Mouse (Mus musculus): ENCODE results near the gene Bad. TPM values are rescaled to one million over a fixed set of nuclear protein-coding genes. Genes with fewer than 3 reads are reported as not detected.
A peak's percentile ranks its signal among the peaks of the same experiment; 100 is the strongest.

The Bad gene
- total and polyA plus RNA-seq, 2 experiments from 2014 or later = 46.8 to 60.7 TPM

GRCm38 (mm10) chr19:6956461-6956860 lies 14.8 kb downstream of the Bad start:
- no peak for ATAC-seq (ENCODE audit: insufficient read depth, low read depth)
- Histone ChIP-seq H3K4me3 (ENCODE audit: low read depth, low read length) (no peak overlapping the region), H3K9me3 (replicated peaks; ENCODE audit: control insufficient read depth, low read length) (no peaks in the 10 kb centered on the region), H3K9ac (replicated peaks; ENCODE audit: low read depth, low read length) (no peak overlapping the region), H3K27ac (ENCODE audit: low read depth) (no peak overlapping the region), H3K4me1 (ENCODE audit: control insufficient read depth, insufficient read depth) (peaks cover 30% of the 10 kb centered on the region), H3K27me3 (ENCODE audit: control insufficient read depth, insufficient read depth, low read length) (no peaks in the 10 kb centered on the region), H3K36me3 (replicated peaks; ENCODE audit: control insufficient read depth, insufficient read depth, low read length) (peaks cover 42% of the 10 kb centered on the region), H3K4me2 (ENCODE audit: low read depth, low read length) (no peak overlapping the region)
- no peak for TF ChIP-seq EP300 (IDR thresholded peaks at IDR 0.05; ENCODE audit: low read depth)
- TF ChIP-seq CTCF (IDR thresholded peaks at IDR 0.05; ENCODE audit: low read depth) = no peak
- DNase-seq (ENCODE audit: low spot score) = no peak
- 75% methylated on average over 10 of the region's 10 CpGs for WGBS

GRCm38 (mm10) chr19:6968491-6969271 lies 27.0 kb downstream of the Bad start:
- no peak for ATAC-seq (ENCODE audit: insufficient read depth, low read depth)

GRCm38 (mm10) chr19:6969291-6969664 lies 27.6 kb downstream of the Bad start:
- H3K36me3 ChIP-seq (replicated peaks; ENCODE audit: control insufficient read depth, insufficient read depth, low read length) = peaks cover 23% of the 10 kb centered on the region
- no peak; the same call in 1 of the 2 replicates for ATAC-seq (ENCODE audit: insufficient read depth, low read depth)
- no peaks in the 10 kb centered on the region for H3K27me3 ChIP-seq (ENCODE audit: control insufficient read depth, insufficient read depth, low read length)
- DNase-seq (ENCODE audit: low spot score) = no peak
- H3K4me1 ChIP-seq (ENCODE audit: control insufficient read depth, insufficient read depth) = peaks cover 14% of the 10 kb centered on the region; the same call in 1 of the 2 replicates
- peak overlapping the region; percentile 67 for H3K4me3 ChIP-seq (ENCODE audit: low read depth, low read length)
- H3K9ac ChIP-seq (replicated peaks; ENCODE audit: low read depth, low read length) = peak overlapping the region; percentile 56; the same call in 1 of the 2 replicates
- H3K9me3 ChIP-seq (replicated peaks; ENCODE audit: control insufficient read depth, low read length) = no peaks in the 10 kb centered on the region
- H3K27ac ChIP-seq (ENCODE audit: low read depth) = no peak overlapping the region
- H3K4me2 ChIP-seq (ENCODE audit: low read depth, low read length) = peak overlapping the region; percentile 81
- WGBS = 2% methylated on average over 13 of the region's 20 CpGs
- TF ChIP-seq CTCF (IDR thresholded peaks at IDR 0.05; ENCODE audit: low read depth) (no peak), EP300 (IDR thresholded peaks at IDR 0.05; ENCODE audit: low read depth) (no peak)

More at GRCm38 (mm10) chr19:6968491-6969271, 27.0 kb downstream of the Bad start:
- DNase-seq (ENCODE audit: low spot score) = no peak
- peak overlapping the region; percentile 56; the same call in 1 of the 2 replicates for H3K9ac ChIP-seq (replicated peaks; ENCODE audit: low read depth, low read length)
- peak overlapping the region; percentile 81 for H3K4me2 ChIP-seq (ENCODE audit: low read depth, low read length)
- H3K27me3 ChIP-seq (ENCODE audit: control insufficient read depth, insufficient read depth, low read length) = no peaks in the 10 kb centered on the region
- H3K27ac ChIP-seq (ENCODE audit: low read depth) = no peak overlapping the region
- H3K36me3 ChIP-seq (replicated peaks; ENCODE audit: control insufficient read depth, insufficient read depth, low read length) = peaks cover 23% of the 10 kb centered on the region
- H3K4me3 ChIP-seq (ENCODE audit: low read depth, low read length) = peak overlapping the region; percentile 67
- WGBS = 23% methylated on average over 15 of the region's 15 CpGs
- no peaks in the 10 kb centered on the region for H3K9me3 ChIP-seq (replicated peaks; ENCODE audit: control insufficient read depth, low read length)
- TF ChIP-seq EP300 (IDR thresholded peaks at IDR 0.05; ENCODE audit: low read depth) (no peak), CTCF (IDR thresholded peaks at IDR 0.05; ENCODE audit: low read depth) (no peak)
- H3K4me1 ChIP-seq (ENCODE audit: control insufficient read depth, insufficient read depth) = peaks cover 11% of the 10 kb centered on the region; the same call in 1 of the 2 replicates

DNA sequence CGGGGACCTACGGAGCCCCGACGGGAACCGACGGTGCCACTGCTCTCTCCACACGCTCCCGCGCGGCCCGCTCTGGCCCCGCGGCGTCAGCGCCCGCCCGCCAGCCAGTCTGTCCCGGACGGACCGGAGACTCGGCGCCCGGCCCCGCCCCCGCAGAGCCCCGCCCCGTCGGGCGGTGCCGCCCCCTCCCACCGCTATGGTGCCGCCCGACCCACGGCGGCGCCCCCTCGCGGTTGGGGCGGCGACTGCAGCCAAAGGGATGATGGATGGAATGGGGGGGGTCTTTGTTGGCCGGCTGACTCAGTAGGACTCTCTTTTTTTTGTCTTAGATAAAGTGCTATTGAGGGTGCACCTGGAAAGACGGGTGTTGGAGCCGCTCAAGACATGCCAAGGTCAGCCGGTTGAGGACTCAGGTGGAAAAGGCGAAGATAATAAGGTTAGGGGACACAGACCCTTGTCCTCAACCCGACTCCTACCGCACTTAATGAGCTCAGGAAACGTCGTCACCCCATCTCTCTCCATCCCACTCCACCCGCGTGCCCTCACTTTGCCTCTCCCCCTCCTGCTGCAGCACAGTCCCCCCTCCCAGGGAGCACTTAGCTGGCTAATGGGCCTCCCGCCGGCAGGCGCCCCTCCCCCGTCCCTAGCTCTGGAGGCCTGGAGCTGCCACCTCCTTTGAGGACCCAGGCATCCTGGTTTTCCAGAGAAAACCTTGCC lies 28.2 kb downstream of the Bad start:
- Histone ChIP-seq H3K27ac (ENCODE audit: low read depth) (no peak overlapping the region), H3K36me3 (replicated peaks; ENCODE audit: control insufficient read depth, insufficient read depth, low read length) (peaks cover 17% of the 10 kb centered on the region), H3K4me1 (ENCODE audit: control insufficient read depth, insufficient read depth) (peaks cover 14% of the 10 kb centered on the region; the same call in 1 of the 2 replicates), H3K4me3 (ENCODE audit: low read depth, low read length) (peak overlapping the region; percentile 67), H3K9ac (replicated peaks; ENCODE audit: low read depth, low read length) (peak overlapping the region; percentile 56; the same call in 1 of the 2 replicates), H3K9me3 (replicated peaks; ENCODE audit: control insufficient read depth, low read length) (no peaks in the 10 kb centered on the region), H3K4me2 (ENCODE audit: low read depth, low read length) (peak overlapping the region; percentile 81), H3K27me3 (ENCODE audit: control insufficient read depth, insufficient read depth, low read length) (no peaks in the 10 kb centered on the region)
- peak; percentile 45 for DNase-seq (ENCODE audit: low spot score)
- TF ChIP-seq CTCF (IDR thresholded peaks at IDR 0.05; ENCODE audit: low read depth) (peak; percentile 65), EP300 (IDR thresholded peaks at IDR 0.05; ENCODE audit: low read depth) (no peak)
- ATAC-seq (ENCODE audit: insufficient read depth, low read depth) = peak; percentile 66
- WGBS = 1% methylated on average over 49 of the region's 55 CpGs

DNA sequence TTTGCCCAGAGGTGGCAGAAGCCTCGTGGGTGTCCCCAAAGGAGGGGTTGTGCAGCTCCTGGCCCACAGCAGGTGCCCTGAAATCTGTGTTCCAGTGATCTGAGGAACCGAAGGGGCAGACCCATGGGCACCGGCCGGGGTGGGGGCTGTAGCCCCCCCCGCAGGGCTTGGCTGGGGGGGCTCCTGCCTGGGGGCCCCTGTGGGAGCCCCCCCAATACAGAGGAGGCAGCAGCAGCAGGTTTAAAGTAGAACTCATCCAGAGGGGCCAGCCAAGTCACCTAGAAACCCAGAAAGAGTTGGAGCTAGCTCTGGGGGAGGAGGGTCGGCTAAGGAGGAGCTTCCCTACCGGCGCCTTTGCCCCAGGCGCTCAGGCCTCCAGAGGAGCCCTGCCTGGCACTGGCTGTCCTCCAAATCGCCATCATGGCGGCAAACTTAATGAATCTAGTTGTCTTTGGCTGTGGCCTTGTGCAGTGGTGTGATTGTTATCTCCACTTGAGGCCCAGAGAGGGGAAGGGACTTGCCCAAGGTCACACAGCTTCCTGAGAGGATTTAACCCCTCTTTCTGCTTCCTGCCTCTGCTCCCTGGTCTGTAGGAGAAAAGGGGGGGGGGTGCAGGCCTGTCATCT lies 28.9 kb downstream of the Bad start:
- ATAC-seq (ENCODE audit: insufficient read depth, low read depth) = no peak
- Histone ChIP-seq H3K36me3 (replicated peaks; ENCODE audit: control insufficient read depth, insufficient read depth, low read length) (peaks cover 10% of the 10 kb centered on the region), H3K4me2 (ENCODE audit: low read depth, low read length) (0 out of 2 replicates have a peak overlapping the region, but pooled peaks have one; percentile 81), H3K9ac (replicated peaks; ENCODE audit: low read depth, low read length) (no peak overlapping the region), H3K9me3 (replicated peaks; ENCODE audit: control insufficient read depth, low read length) (no peaks in the 10 kb centered on the region), H3K4me1 (ENCODE audit: control insufficient read depth, insufficient read depth) (peaks cover 14% of the 10 kb centered on the region; the same call in 1 of the 2 replicates), H3K27ac (ENCODE audit: low read depth) (no peak overlapping the region), H3K27me3 (ENCODE audit: control insufficient read depth, insufficient read depth, low read length) (no peaks in the 10 kb centered on the region), H3K4me3 (ENCODE audit: low read depth, low read length) (peak overlapping the region; percentile 67)
- no peak for DNase-seq (ENCODE audit: low spot score)
- 29% methylated on average over 11 of the region's 11 CpGs for WGBS
- TF ChIP-seq EP300 (IDR thresholded peaks at IDR 0.05; ENCODE audit: low read depth) (no peak), CTCF (IDR thresholded peaks at IDR 0.05; ENCODE audit: low read depth) (no peak)

Measured in heart, postnatal 0 days (tissue).